15 mouse cellular contexts compared by ENCODE assay signal in the genomic region with DNA sequence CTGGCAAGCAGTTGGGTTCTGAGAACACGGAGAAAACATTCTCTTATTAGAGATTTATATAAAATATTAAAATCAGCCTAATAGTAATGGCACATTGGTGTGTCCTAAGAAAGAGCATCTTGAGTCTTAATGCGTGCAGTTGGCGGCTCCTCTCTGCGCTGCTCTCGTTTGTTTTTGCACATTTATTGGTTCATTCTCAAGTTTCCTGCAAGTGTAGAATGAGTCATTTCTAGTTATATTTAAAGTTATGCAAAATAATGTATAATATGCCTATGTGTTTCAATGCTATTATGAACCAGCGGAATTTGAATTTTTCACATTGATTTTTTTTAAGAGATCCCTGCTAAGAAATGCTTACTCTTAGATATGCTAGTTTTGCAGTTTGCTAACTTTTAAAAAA. TPM values are rescaled to one million over a fixed set of nuclear protein-coding genes. Genes with fewer than 3 reads are reported as not detected.
DNase-seq lines count a peak whose midpoint lies in the region; TF ChIP-seq lines count a peak whose summit lies in the region.
"Had no signal": no experiment of that assay in that cellular context is flagged by ENCODE, and none has a peak within 500 bp of the region (broad histone marks: within the 10 kb centered on the region; RNA-seq: fewer than 3 reads in every experiment).

No protein-coding gene starts in this region.

- TF ChIP-seq CTCF in brain, embryonic 14.5 days (IDR thresholded peaks at IDR 0.05; ENCODE audit: borderline replicate concordance, extremely low read depth, insufficient read depth, insufficient read length) = no peak

- TF ChIP-seq POLR2A in brain, embryonic 14.5 days (IDR thresholded peaks at IDR 0.05; ENCODE audit: borderline replicate concordance, extremely low read depth, insufficient read depth, insufficient read length, poor library complexity, severe bottlenecking) = no peak

- DNase-seq in left cerebral cortex, adult 11 months (ENCODE audit: low spot score) = peak; percentile 14
- no peak for DNase-seq in left cerebral cortex, adult 8-10 months (ENCODE audit: low spot score in 2 of 2)
- peak; percentile 66 for DNase-seq in brain, adult 2 months (ENCODE audit: low read depth, low spot score)
- DNase-seq in brain, embryonic 14.5 days (ENCODE audit: low read depth) = peak; percentile 4
- peak; percentile 33 for DNase-seq in telencephalon, adult 2 months (ENCODE audit: low read depth, low spot score)
- no peak for DNase-seq in cerebellum, adult 9-11 months
- DNase-seq: adrenal gland, adult 8-10 months; adrenal gland, postnatal 36 days; cerebellum, adult 11-12 months; cerebellum, adult 9-10 months; cerebellum, postnatal 36 days; gastrocnemius, postnatal 10 days; heart, adult 18-20 months; heart, postnatal 10 days; heart, postnatal 4 days had no signal

RNA-seq across cellular contexts. Expression of a gene that starts 35.6 kb away (rescaled TPM):
- total RNA-seq in left cerebral cortex, adult 8-10 months (2022) = 100 to 1,000 TPM; 138 to 154 (median 150) TPM
- 12.3 and 24.2 TPM in 2 replicates for polyA plus RNA-seq in brain, embryonic 14.5 days (2012; rRNA removed)

Comparison
In these comparisons a context has a peak if more than half of its experiments do, and no peak if none do; other contexts are left out.
1. DNase-seq: peak in left cerebral cortex, adult 11 months (single experiment), brain, adult 2 months (single experiment), brain, embryonic 14.5 days (single experiment) and telencephalon, adult 2 months (single experiment); none in left cerebral cortex, adult 8-10 months (0 of 2) and cerebellum, adult 9-11 months (single experiment).